Mouse (Mus musculus) cerebellum, adult (tissue): ENCODE measurements around the gene Zfp2.

Source experiments
- ATAC-seq: cut with Nextera tagmentation; 2 replicates; pipeline ENCODE4 v1.9.2; 2017; ENCODE audit warnings: mild to moderate bottlenecking, moderate library complexity, mixed read lengths; ENCODE audit not compliant: insufficient number of reproducible peaks, low FRiP score, low TSS enrichment

Zfp2 gene

GRCm38 (mm10) chr11:50883756-50884155 lies 32.2 kb downstream of the Zfp2 start:
- ATAC-seq = no peak

- ATAC-seq = no peak
Measured at GRCm38 (mm10) chr11:50878641-50879040, 37.3 kb downstream of the Zfp2 start.

- ATAC-seq = no peak
Measured at GRCm38 (mm10) chr11:50850989-50851601, 64.9 kb downstream of the Zfp2 start.

GRCm38 (mm10) chr11:50850177-50850735 lies 65.7 kb downstream of the Zfp2 start, which contains the start of gene Grm6:
TSS of gene Grm6 (plus strand) at chr11:50850685.
- no peak for ATAC-seq

- ATAC-seq = no peak
Measured at GRCm38 (mm10) chr11:50849310-50849709, 66.7 kb downstream of the Zfp2 start.
